Mouse (Mus musculus) adrenal gland, postnatal 10 days (tissue): ENCODE measurements at regions not wholly inside any gene's neighbourhood (a gene's known extent, or its start where the extent isn't known, plus 50 kb on each side); places are given as distances from the start of the nearest gene placed in this dataset.
"Not testable (repeated sequence)": the region's sequence is repeated elsewhere in the genome, so short reads cannot be mapped to it uniquely, and the experiment has no call there.

Experiments used
- DNase-seq: peaks from one replicate; pipeline ENCODE4 v3.0.0; 2021; ENCODE audit warnings: mixed read lengths

GRCm38 (mm10) chr15:8766208-8766607, 55.6 kb upstream of the Slc1a3 start:
- DNase-seq: not testable (repeated sequence)

- DNase-seq: no peak
Observed at GRCm38 (mm10) chr15:8761741-8762271, 51.2 kb upstream of the Slc1a3 start.

- DNase-seq: no peak
Observed at GRCm38 (mm10) chr15:8761132-8761531, 50.6 kb upstream of the Slc1a3 start.
